ENCODE assay signal across 7 mouse cellular contexts in the genomic region with DNA sequence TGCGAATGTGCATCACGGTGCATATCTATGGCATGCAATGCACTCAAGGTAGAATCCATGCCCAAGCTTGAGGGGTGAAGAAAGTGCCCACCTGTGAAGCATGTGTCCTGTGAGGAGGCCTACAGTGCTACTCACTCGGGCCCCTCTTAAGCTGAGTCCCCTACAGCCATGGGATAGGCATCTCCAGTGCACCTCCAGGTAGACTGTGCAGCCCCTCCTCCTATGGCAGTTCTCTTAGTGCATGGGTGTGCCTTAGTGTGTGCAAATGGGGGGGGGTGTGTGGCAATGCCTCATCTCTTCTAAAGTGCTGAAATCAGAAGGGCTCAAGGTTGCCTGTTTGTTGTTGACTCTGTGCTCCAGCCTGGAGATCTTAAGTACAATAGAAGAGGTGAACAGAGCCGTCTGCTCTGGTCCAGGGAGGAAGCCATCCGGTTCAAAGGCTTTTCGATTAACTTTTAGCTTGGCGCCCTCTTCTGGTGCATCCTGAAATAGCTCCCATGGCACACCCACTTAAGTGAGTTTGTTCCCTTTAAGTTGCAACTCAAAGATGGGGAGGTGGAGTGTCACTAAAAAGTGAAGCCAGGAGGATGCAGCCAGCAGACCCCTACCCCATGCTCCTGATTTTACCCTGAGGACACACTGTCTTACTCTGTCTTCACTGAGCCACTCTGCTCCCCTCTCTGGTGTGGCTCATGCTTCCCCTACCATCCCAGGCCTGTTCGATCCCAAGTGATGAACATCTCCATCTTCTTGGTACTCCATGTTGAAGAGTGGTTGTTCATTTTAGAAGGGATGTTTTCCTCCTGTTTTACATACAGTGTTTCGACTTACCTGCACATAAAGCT. TPM values are rescaled to one million over a fixed set of nuclear protein-coding genes. Genes with fewer than 3 reads are reported as not detected.
A peak's percentile ranks its signal among the peaks of the same experiment; 100 is the strongest.
DNase-seq lines count a peak whose midpoint lies in the region; ATAC-seq lines count a peak whose summit lies in the region.

No protein-coding gene starts in this region.

- WGBS in forebrain, embryonic 11.5 days, result 44% methylated on average over 9 of the region's 9 CpGs
- WGBS in hindbrain, embryonic 13.5 days, result 47% methylated on average over 9 of the region's 9 CpGs

- no peak overlapping the region for H3K27ac ChIP-seq in forebrain, embryonic 11.5 days (ENCODE audit: low read depth, low read length)
- H3K27ac ChIP-seq in hindbrain, embryonic 13.5 days, result no peak overlapping the region

- H3K9me3 ChIP-seq in forebrain, embryonic 11.5 days (ENCODE audit: control insufficient read depth, low read length), result no peaks in the 10 kb centered on the region
- no peaks in the 10 kb centered on the region for H3K9me3 ChIP-seq in hindbrain, embryonic 13.5 days

- peak; percentile 69 for DNase-seq in MN1 (ENCODE audit: low spot score)
- DNase-seq in c-Kit-positive CD71-negative TER-119-negative erythroid progenitor cells, embryonic 14.5 days (ENCODE audit: low read depth), result peak; percentile 67
- DNase-seq in forebrain, embryonic 11.5 days (ENCODE audit: low spot score), result peak; percentile 86
- peak; percentile 45 to 65 for DNase-seq in layer of hippocampus, postnatal 36 days
- peak; percentile 59 for DNase-seq in right cerebral cortex, postnatal 25 days

- no peaks in the 10 kb centered on the region for H3K36me3 ChIP-seq in forebrain, embryonic 11.5 days (ENCODE audit: control insufficient read depth, insufficient read depth, low read length)
- H3K36me3 ChIP-seq in hindbrain, embryonic 13.5 days, result peaks cover 13% of the 10 kb centered on the region; the same call in 1 of the 2 replicates

- no peaks in the 10 kb centered on the region for H3K27me3 ChIP-seq in forebrain, embryonic 11.5 days (ENCODE audit: control insufficient read depth, insufficient read depth, low read length)
- no peaks in the 10 kb centered on the region for H3K27me3 ChIP-seq in hindbrain, embryonic 13.5 days

- H3K9ac ChIP-seq in forebrain, embryonic 11.5 days (ENCODE audit: low read length), result no peak overlapping the region
- no peak overlapping the region for H3K9ac ChIP-seq in hindbrain, embryonic 13.5 days

- no peak overlapping the region for H3K4me2 ChIP-seq in forebrain, embryonic 11.5 days (ENCODE audit: low read depth, low read length, severe bottlenecking)
- no peak overlapping the region for H3K4me2 ChIP-seq in hindbrain, embryonic 13.5 days

- H3K4me3 ChIP-seq in forebrain, embryonic 11.5 days (ENCODE audit: low read depth, low read length), result no peak overlapping the region
- no peak overlapping the region for H3K4me3 ChIP-seq in hindbrain, embryonic 13.5 days

- no peaks in the 10 kb centered on the region for H3K4me1 ChIP-seq in forebrain, embryonic 11.5 days (replicated peaks; ENCODE audit: control insufficient read depth, insufficient read depth, low read length)
- peaks cover under 1% of the 10 kb centered on the region for H3K4me1 ChIP-seq in hindbrain, embryonic 13.5 days (replicated peaks)

- ATAC-seq in forebrain, embryonic 11.5 days (replicated peaks; ENCODE audit: low FRiP score), result 0 out of 2 replicates have a peak, but pooled peaks have one; percentile 39
- peak; percentile 75; the same call in 1 of the 2 replicates for ATAC-seq in hindbrain, embryonic 13.5 days (ENCODE audit: low FRiP score)
- ATAC-seq in megakaryocyte-erythroid progenitor cell, adult 5-6 weeks (replicated peaks; ENCODE audit: low FRiP score, low TSS enrichment, poor library complexity, severe bottlenecking), result peak; percentile 72

RNA-seq across cellular contexts. Expression of a gene that starts 55.0 kb away (rescaled TPM):
- polyA plus RNA-seq in forebrain, embryonic 11.5 days (2014; fragmentation: Nextera tagmentation; extraction: Ambion mirVana), result 20.3 and 22.0 TPM in 2 replicates
- polyA plus RNA-seq in hindbrain, embryonic 13.5 days (2015; fragmentation: Nextera tagmentation; extraction: Ambion mirVana), result 18.2 and 20.2 TPM in 2 replicates
- total RNA-seq in layer of hippocampus, postnatal 36 days (2021), result 10 to 100 TPM; 23.3 to 28.4 TPM
- 16.2 and 49.5 TPM in 2 replicates for total RNA-seq in megakaryocyte-erythroid progenitor cell, adult 5-6 weeks (2014; fragmentation: Nextera tagmentation)
- total RNA-seq in megakaryocyte-erythroid progenitor cell, adult 5-6 weeks (2017), result 8.6 and 11.1 TPM in 2 replicates
